Mouse (Mus musculus) CD4-positive naive resting alpha-beta T cell, adult 76 days (primary cell): ENCODE measurements around the gene Kcnc2. TPM values are rescaled to one million over a fixed set of nuclear protein-coding genes. Genes with fewer than 3 reads are reported as not detected.

Source experiments
- total RNA-seq: library from RNA; stranded (reverse); gene quantifications from one replicate; pipeline ENCODE4 v1.2.4, GENCODE M21; 2023

The Kcnc2 gene
- total RNA-seq, result not detected

GRCm38 (mm10) chr10:112270887-112271802 lies at the start of gene Kcnc2:
TSS of gene Kcnc2 (plus strand) at chr10:112271121.

Other genes starting within 250 kb of the Kcnc2 start
- not detected for gene Glipr1l1, start 210.9 kb upstream of the Kcnc2 start, total RNA-seq
- gene Glipr1l2, start 187.8 kb upstream of the Kcnc2 start, total RNA-seq, result not detected
- not detected for gene Glipr1l3, start 110.8 kb upstream of the Kcnc2 start, total RNA-seq
- gene Caps2, start 107.5 kb upstream of the Kcnc2 start, total RNA-seq, result not detected